Mouse (Mus musculus) spleen, postnatal 10 days (tissue): ENCODE results near the gene Kcnj10.

Experiments
- DNase-seq, 2 experiments: peaks; one replicate each; pipeline ENCODE4 v3.0.0; 2021 to 2022; ENCODE audit warnings: low spot score in 2 of 2

Kcnj10 gene

GRCm38 (mm10) chr1:172376758-172377458, 35.9 kb downstream of the Kcnj10 start:
- peak in 1 of 2 experiments; percentile 61 for DNase-seq

GRCm38 (mm10) chr1:172380066-172380465, 39.1 kb downstream of the Kcnj10 start:
- no peak for DNase-seq

GRCm38 (mm10) chr1:172382090-172382489, 41.1 kb downstream of the Kcnj10 start:
- DNase-seq: no peak

- DNase-seq: no peak
These were observed 46.2 kb downstream of the Kcnj10 start for GRCm38 (mm10) chr1:172387246-172387645.

- DNase-seq: peak in 1 of 2 experiments; percentile 28
These were observed 49.8 kb downstream of the Kcnj10 start for GRCm38 (mm10) chr1:172390769-172391168.

- no peak for DNase-seq
These were observed 51.0 kb downstream of the Kcnj10 start for GRCm38 (mm10) chr1:172391807-172392581.

GRCm38 (mm10) chr1:172392643-172393170, 51.7 kb downstream of the Kcnj10 start:
- no peak for DNase-seq

GRCm38 (mm10) chr1:172393739-172394138, 52.7 kb downstream of the Kcnj10 start:
- DNase-seq: no peak

GRCm38 (mm10) chr1:172396996-172397752, 56.2 kb downstream of the Kcnj10 start:
- no peak for DNase-seq

GRCm38 (mm10) chr1:172406077-172406706, 65.2 kb downstream of the Kcnj10 start:
- DNase-seq: no peak

- no peak for DNase-seq
These were observed 68.0 kb downstream of the Kcnj10 start for GRCm38 (mm10) chr1:172408996-172409395.

GRCm38 (mm10) chr1:172409431-172409830, 68.4 kb downstream of the Kcnj10 start:
- DNase-seq: no peak

GRCm38 (mm10) chr1:172410806-172411205, 69.8 kb downstream of the Kcnj10 start:
- DNase-seq: peak; percentile 43 to 78

- peak; percentile 56 to 82 for DNase-seq
These were observed 71.2 kb downstream of the Kcnj10 start for GRCm38 (mm10) chr1:172412204-172412603.

GRCm38 (mm10) chr1:172413491-172414230, 72.7 kb downstream of the Kcnj10 start:
- DNase-seq: no peak

- DNase-seq: no peak
These were observed 73.2 kb downstream of the Kcnj10 start for GRCm38 (mm10) chr1:172414231-172414585.

GRCm38 (mm10) chr1:172415061-172415460, 74.1 kb downstream of the Kcnj10 start:
- DNase-seq: no peak

- DNase-seq: no peak
These were observed 77.2 kb downstream of the Kcnj10 start for GRCm38 (mm10) chr1:172418173-172418572.

- no peak for DNase-seq
These were observed 77.6 kb downstream of the Kcnj10 start for GRCm38 (mm10) chr1:172418642-172419041.

- no peak for DNase-seq
These were observed 79.2 kb downstream of the Kcnj10 start for GRCm38 (mm10) chr1:172420181-172420580.

GRCm38 (mm10) chr1:172423393-172423792, 82.4 kb downstream of the Kcnj10 start:
- DNase-seq: no peak
